Mouse (Mus musculus): Measurements from ENCODE around the gene Trabd.

DNA sequence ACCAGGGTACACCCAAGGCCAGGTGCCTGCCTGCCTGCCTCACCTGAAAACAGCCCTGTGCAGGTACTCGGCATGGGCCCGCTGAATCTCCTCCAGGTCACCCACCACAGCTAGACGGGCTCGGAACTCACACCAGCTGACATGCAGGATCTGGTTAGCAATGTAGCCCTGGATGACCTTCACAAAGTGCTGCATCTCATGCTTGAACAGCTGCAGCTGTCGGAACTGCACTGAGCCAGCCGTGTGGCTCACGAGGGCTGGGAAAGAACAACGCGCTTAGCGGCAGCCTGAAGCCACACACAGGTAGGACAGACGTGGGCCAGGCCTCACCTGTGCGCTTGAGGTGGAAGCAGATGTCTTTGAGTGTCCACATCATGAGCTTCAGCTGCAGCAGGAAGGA is 25.9 kb downstream of the Trabd start:
- TF ChIP-seq POLR2A (IDR thresholded peaks at IDR 0.05; ENCODE audit: low read depth, low read length) (no peak), CTCF (IDR thresholded peaks at IDR 0.05; ENCODE audit: borderline replicate concordance, insufficient read depth, low read length) (no peak)
